Comparison of ENCODE assay signal across 16 mouse cellular contexts in the genomic region with DNA sequence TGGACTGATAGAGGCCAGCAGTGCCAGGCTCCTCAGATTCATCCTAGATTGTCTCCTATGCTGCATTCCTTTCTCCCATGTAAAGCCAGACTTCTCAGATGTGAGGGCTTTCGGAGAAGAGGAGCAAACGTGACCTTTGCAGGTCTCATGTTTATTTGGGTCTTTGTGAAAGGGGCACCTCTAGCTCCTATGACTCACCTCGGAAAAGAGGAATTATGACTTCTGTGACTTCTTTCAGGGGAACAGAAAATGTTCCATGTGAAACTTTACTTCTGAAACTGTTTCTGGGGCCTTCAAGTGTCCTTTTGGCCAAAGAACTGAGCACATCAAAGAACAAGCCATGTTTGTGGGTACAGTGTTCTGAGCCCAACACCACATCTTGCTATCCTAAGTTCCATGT.
"Had no signal": no experiment of that assay in that cellular context is flagged by ENCODE, and none has a peak within 500 bp of the region (broad histone marks: within the 10 kb centered on the region; RNA-seq: fewer than 3 reads in every experiment).

No protein-coding gene starts in this region.

- DNase-seq: kidney, adult 2 months; kidney, postnatal 10 days; kidney, postnatal 4 days; left cerebral cortex, postnatal 4 days; liver, postnatal 0 days; right cerebral cortex, postnatal 4 days; thymus, postnatal 25 days had no signal

- H3K4me3 ChIP-seq: kidney, embryonic 15.5 days; limb, embryonic 12.5 days; limb, embryonic 15.5 days; midbrain, embryonic 12.5 days; midbrain, embryonic 15.5 days; stomach, embryonic 15.5 days had no signal

- H3K9ac ChIP-seq: kidney, embryonic 15.5 days; limb, embryonic 12.5 days; limb, embryonic 15.5 days; liver, embryonic 14.5 days; liver, postnatal 0 days; lung, embryonic 14.5 days; midbrain, embryonic 12.5 days; midbrain, embryonic 15.5 days; stomach, embryonic 15.5 days had no signal

- H3K27ac ChIP-seq: kidney, embryonic 15.5 days; limb, embryonic 12.5 days; limb, embryonic 15.5 days; liver, embryonic 14.5 days; midbrain, embryonic 12.5 days; midbrain, embryonic 15.5 days; stomach, embryonic 15.5 days had no signal

- H3K4me1 ChIP-seq: kidney, embryonic 15.5 days; limb, embryonic 15.5 days; midbrain, embryonic 12.5 days; midbrain, embryonic 15.5 days; stomach, embryonic 15.5 days had no signal

- H3K36me3 ChIP-seq: kidney, embryonic 15.5 days; limb, embryonic 12.5 days; limb, embryonic 15.5 days; midbrain, embryonic 12.5 days; midbrain, embryonic 15.5 days; stomach, embryonic 15.5 days had no signal

- H3K9me3 ChIP-seq: kidney, embryonic 15.5 days; limb, embryonic 12.5 days; limb, embryonic 15.5 days; midbrain, embryonic 12.5 days; midbrain, embryonic 15.5 days; stomach, embryonic 15.5 days had no signal

- H3K27me3 ChIP-seq: kidney, embryonic 15.5 days; limb, embryonic 12.5 days; limb, embryonic 15.5 days; midbrain, embryonic 12.5 days; midbrain, embryonic 15.5 days; stomach, embryonic 15.5 days had no signal

- H3K4me2 ChIP-seq: kidney, embryonic 15.5 days; limb, embryonic 12.5 days; limb, embryonic 15.5 days; liver, embryonic 11.5 days; lung, embryonic 14.5 days; midbrain, embryonic 12.5 days; midbrain, embryonic 15.5 days; stomach, embryonic 15.5 days had no signal

- ATAC-seq: liver, postnatal 0 days; midbrain, embryonic 15.5 days had no signal
